Mouse (Mus musculus) kidney, embryonic 15.5 days (tissue): Measurements from ENCODE around the gene Xrn2. TPM values are rescaled to one million over a fixed set of nuclear protein-coding genes. Genes with fewer than 3 reads are reported as not detected.

ENCODE experiments used
- ATAC-seq: fragments of 200-750 bp; cut with Nextera tagmentation; replicated peaks from 2 replicates; pipeline ENCODE4 v1.8.0; 2017; ENCODE audit warnings: moderate TSS enrichment; ENCODE audit not compliant: low FRiP score
- H3K27ac ChIP-seq: fragments of 300-500 bp; sonication (generic); 2 replicates; pipeline ENCODE4 v1.5.1; 2015; ENCODE audit warnings: mild to moderate bottlenecking, inconsistent platforms
- H3K27me3 ChIP-seq: fragments of 300-500 bp; sonication (generic); 2 replicates; pipeline ENCODE4 v1.6.1; 2015; ENCODE audit warnings: inconsistent platforms
- H3K36me3 ChIP-seq: fragments of 300-500 bp; sonication (generic); 2 replicates; pipeline ENCODE4 v1.6.1; 2015; ENCODE audit warnings: inconsistent platforms
- H3K4me1 ChIP-seq: fragments of 300-500 bp; sonication (generic); 2 replicates; pipeline ENCODE4 v1.6.1; 2015; ENCODE audit warnings: inconsistent platforms
- H3K4me2 ChIP-seq: fragments of 300-500 bp; sonication (generic); 2 replicates; pipeline ENCODE4 v1.6.1; 2015; ENCODE audit warnings: moderate library complexity, mild to moderate bottlenecking, inconsistent platforms
- H3K4me3 ChIP-seq: fragments of 300-500 bp; sonication (generic); replicated peaks from 2 replicates; pipeline ENCODE4 v1.5.1; 2015; ENCODE audit warnings: mild to moderate bottlenecking, inconsistent platforms
- H3K9ac ChIP-seq: fragments of 300-500 bp; sonication (generic); 2 replicates; pipeline ENCODE4 v1.6.1; 2015; ENCODE audit warnings: mild to moderate bottlenecking, inconsistent platforms
- H3K9me3 ChIP-seq: fragments of 300-500 bp; sonication (generic); replicated peaks from 2 replicates; pipeline ENCODE4 v1.6.1; 2016; ENCODE audit warnings: inconsistent platforms
- WGBS: fragments of 180-500 bp; shearing (Covaris S2); methylation state at CpG from one replicate; pipeline ENCODE4 v1.1.7; 2015; ENCODE audit warnings: mixed read lengths; 5-methylcytosine and 5-hydroxymethylcytosine counted together
- polyA plus RNA-seq: library from polyadenylated mRNA; unstranded; fragments of >200 nt; fragmentation: Nextera tagmentation; extraction: Ambion mirVana; gene quantifications from 2 replicates; pipeline ENCODE4 v1.2.1, GENCODE M21; 2015

Xrn2 gene
- polyA plus RNA-seq, result 80.9 and 81.3 TPM in 2 replicates

- Histone ChIP-seq H3K9ac (peak within 1 kb of the TSS; percentile 85), H3K4me2 (peak within 1 kb of the TSS; percentile 71), H3K4me3 (peak within 1 kb of the TSS; percentile 94), H3K27me3 (no peaks in the 10 kb centered on the region), H3K27ac (peak within 1 kb of the TSS; percentile 100), H3K4me1 (peaks cover 22% of the 10 kb centered on the region), H3K36me3 (peaks cover 4% of the 10 kb centered on the region; the same call in 1 of the 2 replicates), H3K9me3 (no peaks in the 10 kb centered on the region)
- ATAC-seq, result peak; percentile 95
- WGBS, result under 1% methylated on average over 37 of the region's 37 CpGs
Measured at GRCm38 (mm10) chr2:147012623-147013184, at the start of gene Xrn2. TSS of gene Xrn2 (plus strand) at chr2:147012996.

GRCm38 (mm10) chr2:146975024-146975423 is 37.8 kb upstream of the Xrn2 start:
- no peak overlapping the region for H3K4me3 ChIP-seq
- H3K36me3 ChIP-seq, result peaks cover 10% of the 10 kb centered on the region
- no peak overlapping the region for H3K9ac ChIP-seq
- H3K4me1 ChIP-seq, result no peaks in the 10 kb centered on the region
- ATAC-seq, result no peak
- H3K9me3 ChIP-seq, result no peaks in the 10 kb centered on the region
- WGBS, result 79% methylated on average over 3 of the region's 3 CpGs
- no peak overlapping the region for H3K4me2 ChIP-seq
- no peak overlapping the region for H3K27ac ChIP-seq
- H3K27me3 ChIP-seq, result no peaks in the 10 kb centered on the region

- ATAC-seq, result no peak
- H3K27me3 ChIP-seq, result no peaks in the 10 kb centered on the region
Measured at GRCm38 (mm10) chr2:146975453-146976028, 37.3 kb upstream of the Xrn2 start.

GRCm38 (mm10) chr2:146982786-146983185 is 30.0 kb upstream of the Xrn2 start:
- Histone ChIP-seq H3K4me1 (no peaks in the 10 kb centered on the region), H3K27me3 (no peaks in the 10 kb centered on the region), H3K4me2 (no peak overlapping the region), H3K9ac (no peak overlapping the region), H3K4me3 (no peak overlapping the region), H3K36me3 (no peaks in the 10 kb centered on the region), H3K9me3 (no peaks in the 10 kb centered on the region), H3K27ac (no peak overlapping the region)
- ATAC-seq, result no peak
- 85% methylated on average over 2 of the region's 2 CpGs for WGBS

More at GRCm38 (mm10) chr2:146975453-146976028, 37.3 kb upstream of the Xrn2 start:
- no peak overlapping the region for H3K27ac ChIP-seq
- peaks cover 4% of the 10 kb centered on the region; the same call in 1 of the 2 replicates for H3K36me3 ChIP-seq
- H3K9me3 ChIP-seq, result no peaks in the 10 kb centered on the region
- H3K4me3 ChIP-seq, result no peak overlapping the region
- no peak overlapping the region for H3K4me2 ChIP-seq
- H3K4me1 ChIP-seq, result no peaks in the 10 kb centered on the region
- 64% methylated on average over 3 of the region's 3 CpGs for WGBS
- no peak overlapping the region for H3K9ac ChIP-seq

- no peak for ATAC-seq
- Histone ChIP-seq H3K36me3 (no peaks in the 10 kb centered on the region), H3K4me2 (no peak overlapping the region), H3K9ac (no peak overlapping the region), H3K4me3 (no peak overlapping the region), H3K27ac (no peak overlapping the region), H3K27me3 (no peaks in the 10 kb centered on the region), H3K9me3 (no peaks in the 10 kb centered on the region), H3K4me1 (no peaks in the 10 kb centered on the region)
- WGBS, result 88% methylated on average over 2 of the region's 2 CpGs
Measured at GRCm38 (mm10) chr2:146984831-146985230, 28.0 kb upstream of the Xrn2 start.

GRCm38 (mm10) chr2:146985807-146986206 is 27.0 kb upstream of the Xrn2 start:
- Histone ChIP-seq H3K27me3 (no peaks in the 10 kb centered on the region), H3K9ac (no peak overlapping the region), H3K4me3 (no peak overlapping the region), H3K4me1 (no peaks in the 10 kb centered on the region), H3K4me2 (no peak overlapping the region), H3K9me3 (no peaks in the 10 kb centered on the region), H3K36me3 (no peaks in the 10 kb centered on the region), H3K27ac (no peak overlapping the region)
- 80% methylated on average over 1 of the region's 1 CpGs for WGBS
- no peak for ATAC-seq

GRCm38 (mm10) chr2:146986429-146986828 is 26.4 kb upstream of the Xrn2 start:
- Histone ChIP-seq H3K27ac (no peak overlapping the region), H3K27me3 (no peaks in the 10 kb centered on the region), H3K4me2 (no peak overlapping the region), H3K4me3 (no peak overlapping the region), H3K9ac (no peak overlapping the region), H3K9me3 (no peaks in the 10 kb centered on the region), H3K4me1 (no peaks in the 10 kb centered on the region), H3K36me3 (no peaks in the 10 kb centered on the region)
- ATAC-seq, result no peak

- no peak overlapping the region for H3K4me2 ChIP-seq
- no peak for ATAC-seq
- no peak overlapping the region for H3K27ac ChIP-seq
- WGBS, result 82% methylated on average over 2 of the region's 2 CpGs
- H3K9ac ChIP-seq, result no peak overlapping the region
- peaks cover 8% of the 10 kb centered on the region for H3K4me1 ChIP-seq
- H3K4me3 ChIP-seq, result no peak overlapping the region
- H3K9me3 ChIP-seq, result no peaks in the 10 kb centered on the region
- H3K27me3 ChIP-seq, result no peaks in the 10 kb centered on the region
- H3K36me3 ChIP-seq, result peaks cover 4% of the 10 kb centered on the region; the same call in 1 of the 2 replicates
Measured at GRCm38 (mm10) chr2:147007265-147007664, 5.5 kb upstream of the Xrn2 start.

- Histone ChIP-seq H3K9me3 (no peaks in the 10 kb centered on the region), H3K4me1 (peaks cover 8% of the 10 kb centered on the region), H3K36me3 (peaks cover 4% of the 10 kb centered on the region; the same call in 1 of the 2 replicates), H3K27ac (no peak overlapping the region), H3K4me3 (no peak overlapping the region), H3K4me2 (no peak overlapping the region), H3K9ac (no peak overlapping the region), H3K27me3 (no peaks in the 10 kb centered on the region)
- ATAC-seq, result no peak
Measured at GRCm38 (mm10) chr2:147009084-147009483, 3.7 kb upstream of the Xrn2 start.

GRCm38 (mm10) chr2:147010141-147010540 is 2.7 kb upstream of the Xrn2 start:
- Histone ChIP-seq H3K9ac (no peak overlapping the region), H3K4me2 (no peak overlapping the region), H3K9me3 (no peaks in the 10 kb centered on the region), H3K27me3 (no peaks in the 10 kb centered on the region), H3K4me1 (peaks cover 17% of the 10 kb centered on the region), H3K36me3 (peaks cover 4% of the 10 kb centered on the region; the same call in 1 of the 2 replicates), H3K4me3 (no peak overlapping the region), H3K27ac (no peak overlapping the region)
- ATAC-seq, result no peak
- WGBS, result 97% methylated on average over 4 of the region's 4 CpGs

GRCm38 (mm10) chr2:147010952-147011351 is 1.8 kb upstream of the Xrn2 start:
- Histone ChIP-seq H3K4me2 (no peak overlapping the region), H3K4me3 (no peak overlapping the region), H3K9me3 (no peaks in the 10 kb centered on the region), H3K9ac (no peak overlapping the region), H3K36me3 (peaks cover 4% of the 10 kb centered on the region; the same call in 1 of the 2 replicates), H3K27ac (no peak overlapping the region), H3K4me1 (peaks cover 22% of the 10 kb centered on the region), H3K27me3 (no peaks in the 10 kb centered on the region)
- 94% methylated on average over 9 of the region's 9 CpGs for WGBS
- no peak for ATAC-seq

- Histone ChIP-seq H3K27me3 (no peaks in the 10 kb centered on the region), H3K4me1 (peaks cover 22% of the 10 kb centered on the region), H3K4me2 (peak overlapping the region; percentile 71), H3K36me3 (peaks cover 4% of the 10 kb centered on the region; the same call in 1 of the 2 replicates), H3K9ac (peak overlapping the region; percentile 85), H3K9me3 (no peaks in the 10 kb centered on the region), H3K27ac (peak overlapping the region; percentile 100), H3K4me3 (peak overlapping the region; percentile 94)
- no peak for ATAC-seq
- WGBS, result 53% methylated on average over 3 of the region's 3 CpGs
Measured at GRCm38 (mm10) chr2:147011474-147012140, 1.2 kb upstream of the Xrn2 start.
